Mouse (Mus musculus) spleen, postnatal 36 days (tissue): ENCODE data around the gene Mecom.

Experiments
- DNase-seq, 2 experiments: peaks; one replicate each; pipeline ENCODE4 v3.0.0; 2022; ENCODE audit warnings: low spot score in 2 of 2, mixed read lengths in 1 of 2

Mecom gene

GRCm38 (mm10) chr3:30514051-30514754 is 33.6 kb downstream of the Mecom start:
- no peak for DNase-seq

- DNase-seq, result no peak
Measured at GRCm38 (mm10) chr3:30513314-30513997, 34.4 kb downstream of the Mecom start.

- DNase-seq, result no peak
Measured at GRCm38 (mm10) chr3:30512459-30513030, 35.3 kb downstream of the Mecom start.

- no peak for DNase-seq
Measured at GRCm38 (mm10) chr3:30511796-30512195, 36.0 kb downstream of the Mecom start.

- DNase-seq, result no peak
Measured at GRCm38 (mm10) chr3:30511062-30511640, 36.7 kb downstream of the Mecom start.

GRCm38 (mm10) chr3:30510646-30511045 is 37.2 kb downstream of the Mecom start:
- no peak for DNase-seq

GRCm38 (mm10) chr3:30510105-30510504 is 37.7 kb downstream of the Mecom start:
- DNase-seq, result no peak

- no peak for DNase-seq
Measured at GRCm38 (mm10) chr3:30508930-30509910, 38.6 kb downstream of the Mecom start.

GRCm38 (mm10) chr3:30508296-30508929 is 39.4 kb downstream of the Mecom start:
- peak; percentile 10 to 29 for DNase-seq

- DNase-seq, result no peak
Measured at GRCm38 (mm10) chr3:30507576-30508295, 40.1 kb downstream of the Mecom start.

GRCm38 (mm10) chr3:30507028-30507575 is 40.7 kb downstream of the Mecom start:
- DNase-seq, result no peak

- DNase-seq, result no peak
Measured at GRCm38 (mm10) chr3:30506329-30507027, 41.3 kb downstream of the Mecom start.

- DNase-seq, result no peak
Measured at GRCm38 (mm10) chr3:30505741-30506251, 42.0 kb downstream of the Mecom start.

- no peak for DNase-seq
Measured at GRCm38 (mm10) chr3:30504561-30504960, 43.2 kb downstream of the Mecom start.

- no peak for DNase-seq
Measured at GRCm38 (mm10) chr3:30503821-30504220, 44.0 kb downstream of the Mecom start.

- no peak for DNase-seq
Measured at GRCm38 (mm10) chr3:30498202-30498828, 49.5 kb downstream of the Mecom start.

GRCm38 (mm10) chr3:30494371-30494770 is 53.4 kb downstream of the Mecom start:
- DNase-seq, result no peak

- no peak for DNase-seq
Measured at GRCm38 (mm10) chr3:30488808-30489207, 59.0 kb downstream of the Mecom start.

- no peak for DNase-seq
Measured at GRCm38 (mm10) chr3:30486422-30486821, 61.4 kb downstream of the Mecom start.
